Mouse (Mus musculus) MN1 (cell line): Measurements from ENCODE around the gene Itpk1.

Source experiments
- DNase-seq: peaks from one replicate; pipeline ENCODE4 v3.0.0-alpha.2; 2016; ENCODE audit warnings: low spot score

The Itpk1 gene

DNA sequence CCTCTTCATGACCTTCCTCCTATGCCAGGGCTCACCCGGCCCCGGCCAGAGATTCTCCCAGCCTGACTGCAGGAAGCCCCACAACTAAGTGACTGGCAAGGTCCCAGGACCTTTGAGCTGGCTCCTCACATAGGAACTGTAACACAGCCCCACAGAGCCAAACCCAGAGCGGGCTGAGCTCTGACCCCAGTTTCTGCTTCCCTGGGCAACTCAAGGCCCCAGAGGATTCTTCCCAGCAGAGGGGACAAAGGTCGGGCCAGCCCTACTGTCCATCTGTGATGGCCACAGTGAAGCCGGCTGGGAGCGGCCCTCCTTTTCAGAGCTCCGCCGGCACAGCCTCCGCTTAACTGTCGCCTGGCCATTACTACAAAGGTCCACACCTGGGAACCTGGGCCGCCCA is 13.6 kb downstream of the Itpk1 start:
- DNase-seq, result no peak

DNA sequence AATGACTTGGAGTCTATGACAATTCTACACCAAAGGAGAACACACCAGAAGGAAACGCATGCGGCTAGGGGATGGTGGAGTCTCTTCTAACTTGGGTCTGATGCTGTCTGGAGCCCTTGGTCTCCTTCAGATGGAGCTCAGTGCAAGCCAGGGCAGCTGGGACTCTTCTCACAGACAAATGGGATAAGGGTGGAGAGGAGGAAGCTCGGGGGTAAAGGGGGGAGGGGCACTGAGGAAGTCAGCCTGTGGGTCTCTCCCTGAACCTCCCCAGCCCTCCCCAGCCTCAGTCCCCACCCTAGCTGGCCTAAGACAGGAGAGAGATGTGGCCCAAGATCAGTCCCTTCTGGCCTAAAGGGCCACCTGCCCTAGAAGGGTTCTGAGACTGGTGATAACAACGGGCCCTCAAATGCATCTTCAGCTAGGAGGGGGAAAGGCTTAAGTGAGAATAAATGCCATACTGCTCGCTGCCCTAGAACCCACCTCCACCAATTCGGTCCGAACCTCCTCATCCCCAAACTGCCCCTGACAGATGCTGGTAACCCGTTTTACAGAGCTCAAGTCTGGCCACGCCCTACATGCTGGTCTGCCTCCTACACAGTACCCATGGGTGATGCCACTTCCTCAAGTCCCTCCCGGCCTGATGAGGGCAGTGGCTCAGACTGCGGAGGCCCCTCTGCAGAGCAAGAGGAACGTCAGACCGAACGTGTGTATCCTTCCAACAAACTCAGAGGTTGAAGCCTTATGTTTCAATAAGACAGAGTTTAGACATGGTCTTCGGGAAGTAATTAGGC is 14.8 kb downstream of the Itpk1 start:
- DNase-seq, result no peak

DNA sequence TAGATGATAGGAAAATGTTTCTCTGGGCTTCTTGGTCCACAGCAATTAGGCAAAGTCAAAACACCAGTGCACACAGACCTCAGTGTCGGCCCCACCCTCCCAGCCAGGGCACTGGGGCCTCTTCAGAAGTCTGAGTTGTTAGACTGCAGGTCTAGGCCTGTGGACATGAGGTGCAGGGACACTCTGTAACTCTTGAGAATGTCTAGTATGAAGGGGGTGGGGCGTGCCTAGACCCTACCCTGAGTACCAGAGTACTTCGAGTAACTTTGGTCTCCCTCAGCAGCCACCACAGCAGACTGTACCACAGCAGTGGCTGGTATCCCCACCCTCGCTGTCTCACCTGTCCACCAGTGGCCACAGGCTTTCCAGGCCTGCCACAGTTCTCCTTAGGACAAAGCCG is 18.4 kb downstream of the Itpk1 start:
- DNase-seq, result no peak

DNA sequence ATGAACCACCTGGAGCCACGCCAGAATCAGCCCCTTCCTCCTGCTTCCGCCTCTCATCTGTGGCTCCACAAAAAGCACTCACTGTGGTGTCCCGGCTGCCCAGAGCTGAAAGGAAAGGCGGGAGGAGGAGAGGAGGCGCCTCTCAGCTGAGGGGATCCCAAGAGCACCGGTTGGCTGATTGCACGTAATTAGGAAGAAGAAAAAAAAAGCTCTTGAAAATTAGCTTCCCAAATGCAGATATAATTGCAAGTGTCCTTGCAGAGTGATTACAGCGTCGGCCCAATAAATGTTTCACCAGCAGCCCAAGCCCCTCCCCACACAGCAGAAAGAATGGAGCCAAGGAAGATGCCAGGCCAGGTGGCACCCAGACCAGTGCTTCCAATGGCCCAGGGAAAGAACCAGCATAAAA is 19.2 kb downstream of the Itpk1 start:
- no peak for DNase-seq

DNA sequence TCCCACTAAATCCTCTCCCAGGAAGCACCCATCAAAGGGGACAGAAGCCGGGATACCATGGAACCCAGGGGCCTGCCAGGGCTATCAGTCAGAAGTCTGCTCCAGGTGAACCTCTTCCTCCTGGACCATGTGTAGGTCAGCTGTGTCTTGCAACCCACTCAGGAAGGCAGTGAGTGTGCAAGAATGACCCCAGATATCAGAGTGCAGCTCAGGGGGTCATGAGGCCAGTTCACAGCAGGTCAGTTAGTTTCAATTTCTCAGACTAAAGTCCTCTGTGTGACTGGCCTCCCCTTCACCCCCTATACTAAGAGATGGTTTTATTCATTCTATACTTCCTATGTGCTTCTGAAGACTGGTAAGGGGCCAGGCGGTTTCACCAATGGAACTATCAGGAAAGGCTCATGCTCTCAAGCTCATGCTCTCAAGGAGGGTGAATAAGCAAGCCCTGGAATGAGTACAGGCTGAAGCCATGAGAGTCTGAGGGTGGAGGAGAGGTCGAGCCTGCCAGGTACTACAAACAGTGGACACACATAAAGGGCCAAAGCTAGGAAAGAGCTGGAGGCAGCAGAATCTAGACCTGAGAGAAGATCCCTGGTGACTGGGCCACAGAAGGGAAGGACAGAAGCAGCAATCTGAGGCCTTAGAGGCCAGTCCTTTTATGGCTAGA is 19.9 kb downstream of the Itpk1 start:
- DNase-seq, result no peak

DNA sequence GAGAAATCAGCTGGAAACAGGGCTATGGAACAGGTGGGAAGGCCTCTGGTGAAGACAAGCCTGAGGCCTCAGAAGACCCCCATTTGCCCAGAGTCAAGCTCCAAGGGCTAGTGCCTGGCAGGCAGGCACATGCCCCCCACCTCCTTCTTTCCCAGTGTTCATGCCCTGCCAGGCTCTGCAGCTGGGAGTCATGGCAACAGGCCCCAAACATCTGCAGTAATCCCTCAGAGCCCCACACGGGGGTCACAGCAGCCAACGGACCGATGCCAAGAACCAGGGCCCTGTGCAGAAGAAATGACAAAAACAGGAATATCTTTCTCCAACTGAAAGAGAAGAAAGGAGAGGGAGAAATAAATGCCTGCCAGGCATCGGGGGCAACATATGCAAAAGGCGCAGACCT is 20.8 kb downstream of the Itpk1 start:
- no peak for DNase-seq

DNA sequence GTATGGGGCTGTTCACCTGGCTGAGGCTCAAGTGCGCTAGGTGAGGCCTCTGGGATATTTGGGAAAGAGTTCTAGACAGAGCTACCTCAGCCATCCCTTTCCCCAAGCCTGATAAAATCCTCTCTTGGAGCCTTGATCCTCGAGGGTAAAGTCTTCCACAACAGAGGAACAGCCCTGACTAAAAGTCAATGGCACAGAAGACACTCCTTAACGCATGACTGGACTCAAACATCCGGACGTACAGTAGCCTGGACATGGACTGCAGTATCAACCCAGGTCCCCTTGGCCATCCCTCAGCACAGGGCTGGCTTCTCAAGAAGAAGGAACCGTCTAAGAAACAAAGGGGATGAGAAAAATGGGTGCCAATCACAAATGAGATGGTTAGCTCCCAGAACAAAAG is 21.3 kb downstream of the Itpk1 start:
- DNase-seq, result no peak

DNA sequence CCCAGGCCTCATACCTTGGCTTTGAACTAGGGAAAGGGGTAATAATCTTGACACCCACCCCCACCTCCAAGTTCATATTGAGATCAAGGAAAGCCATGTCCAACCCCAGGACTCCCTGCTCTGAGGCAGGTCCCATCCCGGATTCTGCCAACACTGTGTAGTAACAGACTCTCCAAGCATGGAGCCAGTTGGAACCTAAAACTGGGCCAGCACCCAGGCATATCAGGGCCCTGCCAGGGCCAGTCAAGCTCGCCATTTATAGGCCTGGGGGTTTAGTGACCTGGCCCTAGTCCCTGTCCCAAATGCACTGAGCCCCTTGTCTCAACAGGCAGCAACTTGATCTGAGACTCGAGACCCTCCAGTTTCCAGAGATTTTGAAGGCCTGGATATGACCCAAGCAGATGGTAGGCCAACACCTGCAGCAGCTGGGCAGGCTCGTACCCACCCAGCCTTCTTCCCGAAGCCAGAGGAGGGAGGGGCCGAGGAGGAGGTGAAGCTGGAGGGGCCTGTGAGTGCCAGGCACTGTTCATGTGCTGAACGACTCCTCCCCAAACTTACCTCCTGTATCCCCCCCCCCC is 21.9 kb downstream of the Itpk1 start:
- DNase-seq, result no peak

DNA sequence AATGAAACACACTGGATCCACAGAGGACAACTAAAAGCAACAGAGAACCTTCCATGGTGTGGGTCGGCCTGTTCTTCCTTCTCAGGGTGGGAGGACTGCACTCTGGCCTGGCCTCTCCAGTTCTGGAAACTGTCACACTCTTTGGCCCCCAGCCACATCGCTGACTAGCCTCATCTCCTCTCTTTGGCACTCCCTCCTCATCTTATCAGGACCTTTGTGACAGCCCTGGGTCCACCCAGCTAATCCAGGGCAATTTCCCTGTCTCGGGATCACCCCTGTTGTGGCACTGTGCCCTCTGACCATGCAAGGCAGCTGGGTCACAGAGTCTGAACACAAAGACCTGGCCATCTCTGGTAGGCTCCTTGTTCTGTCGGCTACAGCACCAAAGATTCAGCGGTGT is 22.6 kb downstream of the Itpk1 start:
- DNase-seq, result no peak

DNA sequence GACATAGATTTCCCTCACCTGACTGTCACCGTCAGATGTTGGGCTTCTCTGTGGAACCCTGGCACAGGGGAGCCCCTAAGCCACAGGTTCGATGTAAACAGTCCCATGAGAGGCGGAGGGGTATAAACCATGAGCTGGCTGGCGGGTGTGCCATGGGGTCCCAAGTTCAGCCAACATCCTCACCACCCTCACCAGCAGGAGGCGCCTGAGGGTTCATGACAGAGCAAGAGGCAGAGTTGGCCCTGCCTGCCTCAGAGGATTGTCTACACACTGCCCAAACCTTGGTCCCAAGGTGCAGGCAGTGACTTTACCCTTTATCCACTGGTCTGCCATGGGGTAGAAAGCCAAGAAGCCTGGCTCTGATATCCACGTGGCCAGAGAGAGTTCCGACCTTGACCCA is 23.1 kb downstream of the Itpk1 start:
- no peak for DNase-seq

DNA sequence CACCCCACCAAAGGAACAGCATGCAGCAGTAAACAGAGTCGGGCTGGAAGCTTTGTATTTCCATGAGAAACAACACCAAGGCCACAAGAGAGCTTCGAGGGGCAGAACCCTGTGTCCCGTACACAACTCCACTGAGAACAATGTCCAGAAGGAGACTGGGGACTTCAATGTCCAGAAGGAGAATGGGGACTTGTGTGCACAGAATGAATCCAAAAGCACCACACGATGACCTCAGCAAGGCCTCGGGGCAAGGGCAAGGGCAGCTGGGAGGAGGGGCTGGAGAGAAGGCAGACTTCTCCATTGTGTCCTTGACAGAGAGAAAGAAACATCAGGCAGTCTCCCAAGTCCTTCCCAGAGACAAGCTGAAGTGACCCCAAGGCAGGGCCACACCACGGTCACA is 25.9 kb downstream of the Itpk1 start:
- no peak for DNase-seq

DNA sequence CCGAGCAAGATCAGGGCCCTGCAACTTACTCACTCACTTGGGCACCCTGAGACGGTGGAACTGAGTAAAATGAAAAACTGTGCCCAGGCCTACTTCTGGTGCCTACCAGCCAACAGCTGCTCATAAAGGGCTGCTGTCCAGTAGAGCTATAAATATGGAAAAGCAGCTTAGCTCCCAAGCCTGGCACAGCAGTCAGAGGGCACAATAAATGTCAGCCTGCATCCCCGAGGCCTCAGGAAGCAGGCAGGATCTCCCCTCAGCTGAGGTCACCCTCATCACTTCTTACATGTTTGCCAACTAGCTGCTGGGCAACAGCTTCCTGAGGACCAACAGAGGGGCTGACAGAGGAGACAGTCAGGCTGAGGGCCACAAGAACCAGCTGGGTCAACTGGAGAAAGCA is 27.6 kb downstream of the Itpk1 start:
- no peak for DNase-seq

DNA sequence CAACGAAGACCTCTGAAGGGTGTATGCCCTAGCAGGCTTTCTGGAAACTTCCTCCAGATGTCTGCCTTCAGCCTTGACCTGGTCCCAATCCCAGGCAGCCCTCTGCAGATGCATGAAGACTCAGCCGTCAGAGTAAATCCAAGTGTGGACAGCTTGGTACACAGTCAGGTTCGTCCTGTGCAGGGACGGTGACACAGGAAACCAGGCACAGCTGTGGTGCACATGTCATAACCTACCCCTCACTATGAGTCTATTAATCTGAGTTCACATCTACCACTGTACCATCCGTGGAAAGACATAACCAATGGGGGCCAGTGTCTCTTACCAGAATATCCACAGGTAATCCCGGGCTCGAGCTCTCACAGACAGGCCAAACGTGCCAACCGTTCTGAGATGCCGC is 30.2 kb downstream of the Itpk1 start:
- DNase-seq, result no peak

DNA sequence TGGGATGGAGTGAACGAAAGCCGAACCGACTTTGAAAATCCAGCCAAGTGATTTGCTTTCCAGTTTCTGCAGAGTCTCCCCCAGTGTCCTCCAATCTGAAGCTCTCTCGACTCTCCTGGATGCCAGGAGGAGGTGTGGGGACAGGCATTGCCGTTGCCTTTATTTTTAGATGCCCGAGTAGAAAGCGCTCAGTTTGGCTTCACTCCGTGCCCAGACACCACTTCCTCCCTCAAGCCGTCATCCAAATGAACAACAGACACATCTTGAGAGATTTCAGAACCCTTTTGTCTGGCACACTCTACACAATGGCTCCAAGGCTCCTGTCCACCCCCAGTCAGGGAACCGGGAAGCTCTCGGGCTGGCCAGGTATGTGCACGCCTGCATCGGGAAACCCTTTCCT is 30.6 kb downstream of the Itpk1 start:
- DNase-seq, result no peak

DNA sequence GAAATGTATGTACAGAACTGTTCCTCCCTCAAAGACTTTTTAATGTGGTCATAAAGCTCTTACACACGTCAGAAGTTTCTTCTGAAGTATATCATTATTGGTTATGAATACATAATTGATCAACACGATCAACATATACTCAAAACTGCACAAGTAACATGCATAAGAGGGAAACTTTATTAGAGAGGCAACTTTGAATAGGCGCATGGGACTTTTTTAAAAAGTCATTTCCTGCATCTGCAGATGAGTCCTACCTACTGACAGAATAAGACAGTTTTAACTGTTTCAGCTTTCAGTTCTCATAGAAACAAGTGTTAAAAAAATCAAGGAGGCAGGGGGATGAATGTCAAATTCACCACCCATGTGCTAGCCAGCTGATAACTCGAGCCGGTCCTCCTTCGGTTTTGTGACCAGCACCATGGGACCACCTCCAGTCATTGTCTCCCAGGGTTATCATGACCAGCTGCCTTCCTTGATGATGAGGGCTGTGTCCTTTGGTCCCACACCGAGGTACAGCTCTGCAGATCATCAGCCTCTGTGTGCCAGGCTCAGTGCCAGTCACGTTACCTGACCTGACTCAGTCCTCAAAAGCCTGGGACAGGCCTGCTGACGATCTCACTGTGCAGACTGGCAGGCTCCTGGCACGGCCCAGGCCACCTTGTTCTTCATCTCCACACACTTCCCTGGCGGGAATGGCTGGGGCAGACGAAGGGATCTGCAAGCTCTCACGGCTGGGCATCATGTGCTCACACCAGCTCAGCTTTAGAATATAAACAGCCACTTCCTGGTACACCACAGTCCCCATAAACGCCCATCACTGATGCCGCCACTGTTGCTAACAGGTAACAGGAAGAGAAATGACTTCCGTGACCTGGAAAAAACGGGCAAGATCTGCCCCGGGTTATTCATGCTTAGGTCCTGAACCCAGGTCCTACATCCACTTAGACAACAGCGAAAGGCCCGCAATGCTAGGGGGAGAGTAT is 31.6 kb downstream of the Itpk1 start:
- DNase-seq, result no peak

DNA sequence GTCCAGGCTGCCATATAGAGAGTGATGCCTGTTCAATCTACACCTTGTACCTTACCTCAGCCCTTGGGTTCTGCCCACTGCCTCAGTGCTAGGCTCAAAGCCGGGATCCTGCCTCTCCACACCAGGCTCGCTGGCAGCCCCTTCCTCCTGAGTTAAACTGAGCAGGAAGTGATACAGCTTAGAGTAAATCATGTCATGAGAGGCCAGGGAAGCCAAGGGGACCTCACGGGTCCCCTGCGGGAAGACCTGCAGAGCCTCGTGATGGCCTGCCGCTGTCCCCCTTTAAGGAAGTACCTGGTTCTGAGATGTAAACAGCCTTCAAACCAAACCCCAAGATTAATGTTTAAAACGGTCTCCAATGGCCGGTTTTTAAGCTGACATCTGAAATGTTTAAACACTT is 32.6 kb downstream of the Itpk1 start:
- no peak for DNase-seq

DNA sequence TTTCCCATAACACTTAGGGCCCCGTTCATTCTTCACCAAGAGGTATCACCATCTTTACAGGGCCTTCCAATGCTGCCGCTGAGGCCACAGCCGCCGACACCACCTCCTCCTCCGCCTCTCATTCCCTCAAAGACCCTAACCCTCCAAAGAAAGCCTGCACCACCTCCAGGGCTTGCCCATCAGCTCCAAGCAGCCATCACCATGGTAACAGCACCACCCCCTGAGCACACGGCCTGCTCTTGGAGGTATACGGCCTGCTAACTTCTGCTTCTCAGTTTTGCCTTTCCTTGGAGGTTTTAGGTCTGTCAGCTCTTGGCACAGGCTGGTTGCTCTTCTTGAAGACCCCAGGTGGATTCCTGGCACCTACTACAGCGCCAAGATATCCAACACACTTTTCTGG is 33.9 kb downstream of the Itpk1 start:
- no peak for DNase-seq

DNA sequence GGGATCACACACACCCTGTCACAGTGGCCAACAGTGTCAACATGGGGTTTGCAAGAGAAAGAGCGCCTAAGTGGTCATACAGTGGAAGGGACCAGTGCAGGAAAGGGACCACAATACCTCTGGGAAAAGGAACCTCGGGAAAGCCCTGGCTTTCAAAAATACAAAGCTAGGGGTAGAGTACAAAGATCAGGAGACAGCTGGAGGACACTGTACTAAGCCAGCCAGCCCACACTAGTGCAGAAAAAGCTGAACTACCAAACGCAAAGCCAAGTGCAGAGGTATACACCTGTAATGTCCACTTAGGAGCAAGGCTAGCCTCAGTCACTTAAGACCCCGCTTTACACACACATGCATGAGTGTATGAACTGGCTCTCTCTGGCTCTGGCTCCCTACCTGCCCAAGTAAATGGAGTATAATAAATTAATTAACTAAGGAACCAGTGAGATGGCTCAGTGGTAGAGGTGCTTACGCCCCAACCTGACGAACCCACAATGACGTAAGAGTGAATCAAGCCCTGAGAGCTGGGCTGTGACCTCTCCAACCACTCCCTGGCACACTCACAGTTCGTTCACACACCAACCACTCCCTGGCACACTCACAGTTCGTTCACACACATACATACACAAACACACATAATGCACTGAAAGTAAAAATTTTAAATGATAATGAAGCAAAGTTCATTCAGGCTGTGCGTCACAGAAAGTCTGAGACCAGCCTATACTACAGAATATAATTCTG is 39.1 kb downstream of the Itpk1 start:
- DNase-seq, result no peak

DNA sequence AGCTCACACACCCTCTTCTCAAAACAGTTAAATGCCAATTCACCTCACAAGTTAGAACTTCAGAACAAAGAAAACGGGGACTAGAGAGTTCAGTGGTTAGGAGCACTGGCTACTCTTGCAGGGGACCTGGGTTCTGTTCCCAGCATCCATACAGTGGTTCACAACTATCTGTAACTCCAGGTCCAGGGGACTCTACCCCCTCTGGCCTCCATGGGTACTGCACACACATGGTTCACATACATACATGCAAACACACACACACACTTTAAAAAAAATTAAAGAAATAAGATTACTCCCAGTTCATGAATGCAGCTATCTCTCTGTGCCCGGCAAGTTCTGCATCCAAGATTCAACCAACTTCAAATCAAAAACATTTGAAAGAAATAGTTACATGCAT is 40.7 kb downstream of the Itpk1 start:
- no peak for DNase-seq

DNA sequence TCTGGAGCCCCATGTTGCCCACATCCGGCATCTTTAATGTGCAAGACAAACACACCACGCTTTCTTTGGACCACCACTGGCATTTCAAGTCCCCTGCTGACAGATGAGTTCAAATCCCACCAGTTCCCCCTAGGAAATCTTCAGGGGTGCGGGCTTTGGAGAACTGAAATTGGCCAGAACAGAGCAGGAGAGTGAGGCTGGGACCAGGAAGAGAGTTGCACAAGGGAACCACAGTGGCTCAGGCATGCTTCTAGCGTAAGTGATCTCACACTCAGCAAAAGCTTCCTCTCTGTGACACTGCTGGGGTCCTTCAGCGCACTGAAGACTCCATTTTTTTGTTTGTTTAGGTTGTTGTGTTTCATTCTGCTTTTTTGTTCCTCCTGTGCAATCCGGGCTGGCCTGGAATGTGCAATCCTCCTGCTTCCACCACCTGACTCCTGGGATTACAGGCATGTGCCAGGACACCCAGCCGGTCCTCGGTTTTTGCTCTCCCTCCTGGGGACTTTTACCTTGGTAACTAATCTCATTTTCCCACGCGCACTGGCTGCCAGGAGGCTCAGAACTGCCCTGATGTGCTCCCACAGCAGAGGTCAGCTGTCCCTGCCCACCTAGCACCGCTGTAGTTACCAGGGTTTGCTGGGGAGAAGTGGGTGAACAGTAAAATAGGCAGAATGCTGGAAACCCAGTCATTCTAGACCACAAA is 41.2 kb downstream of the Itpk1 start:
- no peak for DNase-seq

DNA sequence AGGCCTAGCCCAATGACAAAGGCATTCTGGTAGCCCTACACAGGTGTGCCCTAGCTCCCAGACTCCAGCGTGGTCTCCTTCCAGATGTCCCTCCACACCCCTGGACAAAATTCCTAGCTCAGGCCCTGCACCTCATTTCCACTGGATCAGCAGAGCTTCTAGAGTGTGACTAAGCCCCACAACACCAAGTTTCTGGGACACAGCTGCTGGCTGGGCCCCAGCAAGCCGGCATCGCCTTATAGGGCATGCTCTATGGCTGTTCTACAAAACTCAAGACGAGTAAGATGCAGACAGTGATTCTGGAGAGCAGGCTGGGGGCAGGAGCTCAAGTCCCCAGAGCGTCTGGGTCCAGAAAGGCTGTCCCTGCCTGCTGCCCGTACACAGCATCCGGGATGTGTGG is 43.0 kb downstream of the Itpk1 start:
- DNase-seq, result no peak
